Mouse (Mus musculus) cerebellum, postnatal 4 days (tissue): Measurements from ENCODE around the gene Agpat3.

Experiments used
- DNase-seq, 2 experiments: peaks; one replicate each; pipeline ENCODE4 v3.0.0; 2022; ENCODE audit warnings: low spot score in 2 of 2, mixed read lengths in 1 of 2

Gene Agpat3

GRCm38 (mm10) chr10:78324556-78325164 is 27.6 kb downstream of the Agpat3 start:
- no peak for DNase-seq

GRCm38 (mm10) chr10:78323214-78323880 is 28.9 kb downstream of the Agpat3 start:
- DNase-seq = no peak

- DNase-seq = no peak
Observed at GRCm38 (mm10) chr10:78322806-78323205, 29.5 kb downstream of the Agpat3 start.

GRCm38 (mm10) chr10:78321133-78321757 is 31.0 kb downstream of the Agpat3 start:
- DNase-seq = no peak

DNA sequence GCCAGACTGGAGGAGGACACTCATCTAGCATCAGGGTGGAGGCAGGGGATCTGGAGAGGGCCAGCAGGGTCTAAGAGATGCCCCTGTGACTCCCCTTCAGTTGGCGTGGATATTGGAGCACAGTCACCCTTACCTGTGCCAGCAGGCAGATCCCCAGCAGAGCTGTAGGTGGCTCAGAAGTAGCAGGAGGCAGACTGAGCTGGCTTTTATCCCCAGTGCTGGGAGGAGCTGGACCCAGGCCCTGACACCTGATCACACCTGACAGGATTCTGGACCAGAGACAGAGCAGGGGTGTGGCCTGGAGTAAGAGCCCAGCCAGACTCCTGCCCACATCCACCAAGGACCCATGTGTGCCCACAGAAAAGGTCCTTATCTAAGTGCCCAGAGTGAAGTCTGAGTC is 31.8 kb downstream of the Agpat3 start:
- no peak for DNase-seq

DNA sequence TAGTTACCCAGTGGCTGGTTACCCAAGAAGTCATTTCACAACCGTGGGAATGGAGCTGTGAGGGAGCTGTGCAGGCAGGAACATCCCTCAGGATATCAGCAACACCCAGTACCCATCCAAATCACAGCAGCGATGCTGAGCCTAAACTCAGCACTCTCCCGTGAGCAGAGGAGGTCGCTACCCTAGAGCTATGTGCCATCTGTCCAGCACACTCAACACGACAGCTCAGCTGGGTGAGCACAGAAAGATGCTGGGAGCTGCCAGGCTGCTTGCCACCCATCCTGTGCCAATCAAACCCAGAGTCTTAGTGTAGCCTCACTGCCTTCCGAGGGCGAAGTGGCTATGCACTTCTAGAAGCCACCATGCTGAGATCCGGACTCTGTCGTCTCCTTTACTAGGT is 32.3 kb downstream of the Agpat3 start:
- DNase-seq = no peak

GRCm38 (mm10) chr10:78317270-78317923 is 34.9 kb downstream of the Agpat3 start:
- DNase-seq = no peak

DNA sequence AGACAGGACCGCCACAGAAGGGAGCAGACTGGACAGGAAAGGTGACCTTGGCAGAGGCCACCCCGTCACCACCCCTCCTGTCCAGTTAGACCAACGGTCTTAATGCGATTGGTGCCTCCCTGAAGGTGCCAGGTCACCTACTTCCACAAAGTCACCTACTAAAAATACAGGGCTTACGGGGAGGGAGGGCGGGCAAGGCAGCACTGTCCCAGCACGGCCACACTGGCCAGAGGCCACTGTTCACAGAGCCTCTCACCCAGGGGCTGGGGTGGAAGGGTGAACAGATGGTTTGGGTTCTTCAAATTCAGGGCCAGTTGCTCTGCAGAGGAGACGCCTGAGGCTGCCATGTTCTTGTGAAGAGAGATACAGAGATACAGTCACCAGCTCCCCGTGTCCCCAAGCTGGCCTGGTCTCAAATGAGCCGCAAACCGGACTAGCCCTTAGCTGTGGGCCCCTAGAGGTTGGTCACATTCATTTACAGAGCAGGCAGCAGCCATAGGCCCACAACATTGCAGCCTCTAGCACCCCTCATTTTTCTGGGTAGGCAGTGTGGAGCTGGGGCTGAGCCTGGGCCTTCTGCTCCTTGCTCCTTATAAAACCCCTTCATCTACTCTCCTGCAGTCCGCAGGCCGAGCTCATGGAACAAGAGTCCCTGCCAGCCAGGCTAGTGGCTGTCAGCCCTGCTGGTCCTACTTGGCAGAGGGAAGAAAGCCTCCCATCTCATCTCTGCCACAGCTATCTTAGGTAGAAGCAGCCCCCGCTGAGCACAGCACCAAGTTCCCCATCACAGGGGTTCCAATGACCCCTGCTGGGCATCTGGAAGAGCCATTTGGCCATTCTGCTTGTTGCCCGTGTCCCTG is 35.8 kb downstream of the Agpat3 start:
- DNase-seq = no peak

DNA sequence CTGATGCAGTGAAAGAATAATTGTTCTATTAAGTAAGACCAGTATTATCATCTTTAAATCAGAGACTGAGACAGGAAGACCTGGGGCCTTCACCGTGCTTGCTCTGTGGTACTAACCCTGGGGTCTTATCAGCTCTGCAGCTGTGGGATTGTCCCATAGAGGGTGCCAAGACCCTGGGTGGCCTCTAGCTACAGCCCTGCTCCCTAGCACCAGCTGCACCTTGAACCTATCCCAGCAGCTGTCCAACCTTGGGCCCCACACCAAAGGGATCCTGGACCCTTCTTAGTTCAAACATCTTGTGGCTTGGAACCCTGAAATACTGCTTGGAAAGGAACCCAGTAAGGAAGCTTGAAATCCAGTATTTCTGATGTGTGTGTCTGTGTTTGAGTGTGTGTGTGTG is 37.1 kb downstream of the Agpat3 start:
- no peak for DNase-seq

GRCm38 (mm10) chr10:78311886-78312635 is 40.2 kb downstream of the Agpat3 start:
- no peak for DNase-seq

GRCm38 (mm10) chr10:78310747-78311267 is 41.5 kb downstream of the Agpat3 start:
- no peak for DNase-seq

DNA sequence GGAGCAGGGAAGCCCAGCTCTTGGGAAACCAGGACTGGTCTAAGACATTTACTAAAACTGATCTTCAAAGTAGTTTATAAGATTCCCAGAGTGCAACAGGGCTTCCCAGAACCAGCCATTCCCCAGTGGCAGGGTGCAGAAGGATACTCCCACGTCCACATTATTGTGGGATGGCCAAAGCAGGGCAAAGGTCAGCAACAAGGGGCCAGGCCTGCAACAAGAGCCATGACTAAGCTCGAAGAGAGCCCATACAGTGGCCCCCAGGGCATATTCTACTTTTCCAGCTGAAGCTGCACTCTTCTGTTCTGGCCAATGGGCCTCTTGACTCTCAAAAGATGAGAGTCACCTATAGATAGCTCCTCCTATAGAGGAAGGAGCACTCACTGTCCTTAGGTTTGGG is 43.7 kb downstream of the Agpat3 start:
- DNase-seq = no peak

GRCm38 (mm10) chr10:78307391-78307790 is 44.9 kb downstream of the Agpat3 start:
- DNase-seq = no peak

- no peak for DNase-seq
Observed at GRCm38 (mm10) chr10:78306027-78306426, 46.3 kb downstream of the Agpat3 start.

DNA sequence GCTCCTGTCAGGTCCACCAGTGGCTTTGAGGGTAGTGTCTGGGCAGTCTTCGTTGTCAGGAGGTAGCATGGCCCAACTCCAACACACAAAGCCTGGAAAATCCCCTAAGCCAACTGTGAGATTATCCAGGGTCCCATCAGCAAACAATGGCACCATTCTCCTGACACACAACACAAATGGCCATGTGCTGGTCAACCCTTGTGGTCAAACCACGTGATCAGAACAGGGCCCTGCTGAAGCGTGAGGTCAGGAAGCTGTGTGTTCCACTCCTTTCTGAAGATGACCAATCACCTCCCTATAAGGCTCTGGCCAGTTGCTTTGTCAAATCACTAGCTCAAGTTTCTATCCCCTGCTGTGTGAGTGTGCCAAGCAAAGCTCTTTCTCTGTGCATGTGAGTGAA is 47.3 kb downstream of the Agpat3 start:
- DNase-seq = no peak

GRCm38 (mm10) chr10:78303675-78304074 is 48.6 kb downstream of the Agpat3 start:
- DNase-seq = no peak

GRCm38 (mm10) chr10:78300061-78300460 is 52.2 kb downstream of the Agpat3 start:
- no peak for DNase-seq

- no peak for DNase-seq
Observed at GRCm38 (mm10) chr10:78298651-78299644, 53.3 kb downstream of the Agpat3 start.
